Mouse (Mus musculus): ENCODE data around the gene Smap2.

DNA sequence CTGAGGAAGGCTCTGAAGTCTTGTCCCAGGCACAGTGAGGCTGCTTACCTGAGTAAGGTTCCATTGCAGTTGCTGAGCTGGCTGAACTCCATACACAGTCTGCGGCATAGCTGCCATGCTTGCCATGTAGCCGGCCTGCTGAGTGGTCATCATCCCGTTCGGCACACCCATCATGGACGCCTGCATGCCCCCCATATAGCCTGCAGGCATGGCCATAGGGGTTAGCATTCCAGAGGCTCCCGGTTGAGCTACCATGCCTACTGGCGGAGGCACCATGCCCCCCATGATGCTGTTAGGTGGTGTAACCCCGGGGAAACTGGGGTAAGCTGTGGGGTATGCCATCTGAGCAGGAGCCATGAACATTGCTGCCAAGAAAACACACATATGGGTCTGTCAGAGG, 45.2 kb downstream of the Smap2 start:
- TF ChIP-seq POLR2A (IDR thresholded peaks at IDR 0.05; ENCODE audit: insufficient read depth, low read depth, low read length) (no peak), CTCF (IDR thresholded peaks at IDR 0.05; ENCODE audit: insufficient read depth, low read depth, low read length) (no peak)
